Mouse (Mus musculus) ovary, adult 10 weeks (tissue): Measurements from ENCODE around the gene Gm42517. TPM values are rescaled to one million over a fixed set of nuclear protein-coding genes. Genes with fewer than 3 reads are reported as not detected.

Experiments
- polyA plus RNA-seq: library from polyadenylated mRNA; stranded (reverse); fragments of 350-450 nt; fragmentation: Illumina TruSeq; extraction: RNeasy Lipid Tissue Mini Kit (QIAGEN cat#74804); gene quantifications from one replicate; pipeline ENCODE4 v1.2.3, GENCODE M21; 2014

Gm42517 gene
- polyA plus RNA-seq = not detected

GRCm38 (mm10) chr5:108367871-108368332 lies at the start of gene Gm42517:
Gene Gm42517 (minus strand): TSS chr5:108367922.

DNA sequence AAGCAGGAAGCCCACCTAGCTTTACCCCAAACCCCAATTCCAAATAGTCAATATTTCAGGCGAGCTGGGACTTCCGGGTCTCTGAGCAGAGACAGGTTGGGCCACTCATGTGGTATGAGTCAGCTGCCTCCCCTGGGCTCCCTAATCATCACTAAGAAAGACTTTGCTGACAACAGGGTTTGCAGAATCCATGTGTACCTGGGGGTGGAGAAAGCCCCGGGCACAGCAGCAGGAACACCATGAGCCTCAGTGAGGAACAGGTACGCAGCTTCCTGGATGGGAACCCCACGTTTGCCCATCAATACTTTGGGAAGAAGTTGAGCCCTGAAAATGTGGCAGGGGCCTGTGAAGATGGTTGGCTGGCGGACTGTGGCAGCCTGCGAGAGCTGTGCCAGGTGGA lies 20.5 kb upstream of the Gm42517 start, which contains the start of gene Pde6b:
Pde6b (plus strand) TSS at position 191 of the 400 bp plus-strand sequence.

Other genes starting within 250 kb of the Gm42517 start
- 152 TPM for gene Tmed5, start 235.3 kb downstream of the Gm42517 start, polyA plus RNA-seq
- gene Ccdc18, start 235.0 kb downstream of the Gm42517 start, polyA plus RNA-seq = 9.2 TPM
- gene Dr1, start 99.0 kb downstream of the Gm42517 start, polyA plus RNA-seq = 193 TPM
- gene Pigg, start 55.3 kb downstream of the Gm42517 start, polyA plus RNA-seq = 17.5 TPM
- 0.26 TPM for gene Pde6b, start 20.5 kb upstream of the Gm42517 start, polyA plus RNA-seq
- 38.4 TPM for gene Atp5k, start 66.5 kb upstream of the Gm42517 start, polyA plus RNA-seq
- gene Mfsd7a, start 81.0 kb upstream of the Gm42517 start, polyA plus RNA-seq = 0.57 TPM
- gene Pcgf3, start 93.3 kb upstream of the Gm42517 start, polyA plus RNA-seq = 49.1 TPM
- 0.48 TPM for gene Cplx1, start 182.1 kb upstream of the Gm42517 start, polyA plus RNA-seq